Mouse (Mus musculus) R1 (cell line): Measurements from ENCODE around the gene Gtpbp4.
A peak's percentile ranks its signal among the peaks of the same experiment; 100 is the strongest.
"Not testable (repeated sequence)": the region's sequence is repeated elsewhere in the genome, so short reads cannot be mapped to it uniquely, and the experiment has no call there.

Experiments used
- DNase-seq: peaks from one replicate; pipeline ENCODE4 v3.0.0-alpha.2; 2018; ENCODE audit warnings: low read depth, low spot score

Gene Gtpbp4

GRCm38 (mm10) chr13:8972972-8973371, 22.9 kb downstream of the Gtpbp4 start:
- DNase-seq = no peak

GRCm38 (mm10) chr13:8972369-8972768, 23.5 kb downstream of the Gtpbp4 start:
- DNase-seq = no peak

- no peak for DNase-seq
Observed at GRCm38 (mm10) chr13:8967742-8968141, 28.1 kb downstream of the Gtpbp4 start.

GRCm38 (mm10) chr13:8965224-8965623, 30.7 kb downstream of the Gtpbp4 start:
- no peak for DNase-seq

- not testable (repeated sequence) for DNase-seq
Observed at GRCm38 (mm10) chr13:8962266-8962665, 33.6 kb downstream of the Gtpbp4 start.

GRCm38 (mm10) chr13:8961128-8961888, 34.6 kb downstream of the Gtpbp4 start:
- DNase-seq = not testable (repeated sequence)

GRCm38 (mm10) chr13:8959554-8959953, 36.3 kb downstream of the Gtpbp4 start:
- not testable (repeated sequence) for DNase-seq

GRCm38 (mm10) chr13:8959058-8959457, 36.8 kb downstream of the Gtpbp4 start:
- DNase-seq = not testable (repeated sequence)

- DNase-seq = not testable (repeated sequence)
Observed at GRCm38 (mm10) chr13:8956873-8957272, 39.0 kb downstream of the Gtpbp4 start.

GRCm38 (mm10) chr13:8955127-8955526, 40.8 kb downstream of the Gtpbp4 start:
- not testable (repeated sequence) for DNase-seq

GRCm38 (mm10) chr13:8952563-8952962, 43.3 kb downstream of the Gtpbp4 start, which contains the start of gene Idi2:
Gene Idi2 (plus strand): TSS chr13:8952863.
- not testable (repeated sequence) for DNase-seq

- not testable (repeated sequence) for DNase-seq
Observed at GRCm38 (mm10) chr13:8948131-8948530, 47.8 kb downstream of the Gtpbp4 start, which contains the start of gene Gm9745. Gene Gm9745 (minus strand): TSS chr13:8948231.

GRCm38 (mm10) chr13:8943828-8944227, 52.1 kb downstream of the Gtpbp4 start:
- not testable (repeated sequence) for DNase-seq

GRCm38 (mm10) chr13:8941701-8942100, 54.2 kb downstream of the Gtpbp4 start:
- DNase-seq = not testable (repeated sequence)

- DNase-seq = not testable (repeated sequence)
Observed at GRCm38 (mm10) chr13:8941110-8941509, 54.8 kb downstream of the Gtpbp4 start.

GRCm38 (mm10) chr13:8937611-8938140, 58.2 kb downstream of the Gtpbp4 start:
- DNase-seq = peak; percentile 62

- peak; percentile 31 for DNase-seq
Observed at GRCm38 (mm10) chr13:8933499-8933898, 62.4 kb downstream of the Gtpbp4 start.
